Mouse (Mus musculus): ENCODE results near the gene Ddx23. TPM values are rescaled to one million over a fixed set of nuclear protein-coding genes. Genes with fewer than 3 reads are reported as not detected.

The Ddx23 gene
- polyA plus RNA-seq, 1 experiment = 55.6 TPM

GRCm38 (mm10) chr15:98604041-98604575 is 58.6 kb downstream of the Ddx23 start:
- TF ChIP-seq POLR2A (IDR thresholded peaks at IDR 0.05; ENCODE audit: borderline replicate concordance, extremely low read depth, insufficient read depth, insufficient read length, poor library complexity, severe bottlenecking) (no peak), CTCF (IDR thresholded peaks at IDR 0.05; ENCODE audit: borderline replicate concordance, extremely low read depth, insufficient read depth, insufficient read length) (no peak)
- no peak for DNase-seq (ENCODE audit: low read depth)

- TF ChIP-seq POLR2A (IDR thresholded peaks at IDR 0.05; ENCODE audit: borderline replicate concordance, extremely low read depth, insufficient read depth, insufficient read length, poor library complexity, severe bottlenecking) = no peak
- no peak for TF ChIP-seq CTCF (IDR thresholded peaks at IDR 0.05; ENCODE audit: borderline replicate concordance, extremely low read depth, insufficient read depth, insufficient read length)
- no peak for DNase-seq (ENCODE audit: low read depth)
Measured at GRCm38 (mm10) chr15:98602921-98603458, 59.7 kb downstream of the Ddx23 start.

- no peak for TF ChIP-seq POLR2A (IDR thresholded peaks at IDR 0.05; ENCODE audit: borderline replicate concordance, extremely low read depth, insufficient read depth, insufficient read length, poor library complexity, severe bottlenecking)
- no peak for TF ChIP-seq CTCF (IDR thresholded peaks at IDR 0.05; ENCODE audit: borderline replicate concordance, extremely low read depth, insufficient read depth, insufficient read length)
- DNase-seq (ENCODE audit: low read depth) = no peak
Measured at GRCm38 (mm10) chr15:98602191-98602881, 60.4 kb downstream of the Ddx23 start.

- DNase-seq (ENCODE audit: low read depth) = no peak
- TF ChIP-seq CTCF (IDR thresholded peaks at IDR 0.05; ENCODE audit: borderline replicate concordance, extremely low read depth, insufficient read depth, insufficient read length) = no peak
- TF ChIP-seq POLR2A (IDR thresholded peaks at IDR 0.05; ENCODE audit: borderline replicate concordance, extremely low read depth, insufficient read depth, insufficient read length, poor library complexity, severe bottlenecking) = no peak
Measured at GRCm38 (mm10) chr15:98601832-98602190, 60.9 kb downstream of the Ddx23 start.

- TF ChIP-seq CTCF (IDR thresholded peaks at IDR 0.05; ENCODE audit: borderline replicate concordance, extremely low read depth, insufficient read depth, insufficient read length) (no peak), POLR2A (IDR thresholded peaks at IDR 0.05; ENCODE audit: borderline replicate concordance, extremely low read depth, insufficient read depth, insufficient read length, poor library complexity, severe bottlenecking) (no peak)
- no peak for DNase-seq (ENCODE audit: low read depth)
Measured at GRCm38 (mm10) chr15:98600036-98600709, 62.5 kb downstream of the Ddx23 start.

GRCm38 (mm10) chr15:98596609-98597008 is 66.1 kb downstream of the Ddx23 start:
- no peak for DNase-seq (ENCODE audit: low read depth)
- TF ChIP-seq POLR2A (IDR thresholded peaks at IDR 0.05; ENCODE audit: borderline replicate concordance, extremely low read depth, insufficient read depth, insufficient read length, poor library complexity, severe bottlenecking) (no peak), CTCF (IDR thresholded peaks at IDR 0.05; ENCODE audit: borderline replicate concordance, extremely low read depth, insufficient read depth, insufficient read length) (no peak)

Other genes with a start within 250 kb of the Ddx23 start
- gene Olfr282, start 231.7 kb downstream of the Ddx23 start, polyA plus RNA-seq (2012; rRNA removed) = not detected in 2 replicates
- gene Olfr281, start 210.3 kb downstream of the Ddx23 start, polyA plus RNA-seq (2012; rRNA removed) = not detected in 2 replicates
- not detected in 2 replicates for gene OR5BS1P, start 193.0 kb downstream of the Ddx23 start, polyA plus RNA-seq (2012; rRNA removed)
- not detected in 2 replicates for gene Lalba, start 180.2 kb downstream of the Ddx23 start, polyA plus RNA-seq (2012; rRNA removed)
- not detected in 2 replicates for gene Olfr279, start 170.5 kb downstream of the Ddx23 start, polyA plus RNA-seq (2012; rRNA removed)
- 106 and 115 TPM in 2 replicates for gene Kansl2, start 128.6 kb downstream of the Ddx23 start, polyA plus RNA-seq (2012; rRNA removed)
- gene Ccnt1, start 92.0 kb downstream of the Ddx23 start, polyA plus RNA-seq (2012; rRNA removed) = 25.5 and 29.5 TPM in 2 replicates
- gene 4930415O20Rik, start 91.9 kb downstream of the Ddx23 start, polyA plus RNA-seq (2012; rRNA removed) = not detected in 2 replicates
- 38.3 and 50.2 TPM in 2 replicates for gene Adcy6, start 52.8 kb downstream of the Ddx23 start, polyA plus RNA-seq (2012; rRNA removed)
- gene Cacnb3, start 32.1 kb downstream of the Ddx23 start, polyA plus RNA-seq (2012; rRNA removed) = 287 and 323 TPM in 2 replicates
- 13.7 and 14.0 TPM in 2 replicates for gene Rnd1, start 14.6 kb upstream of the Ddx23 start, polyA plus RNA-seq (2012; rRNA removed)
- 1.7 and 3.2 TPM in 2 replicates for gene Ccdc65, start 45.3 kb upstream of the Ddx23 start, polyA plus RNA-seq (2012; rRNA removed)
- gene Fkbp11, start 65.3 kb upstream of the Ddx23 start, polyA plus RNA-seq (2012; rRNA removed) = 4.7 and 5.9 TPM in 2 replicates
- 119 and 156 TPM in 2 replicates for gene Arf3, start 100.3 kb upstream of the Ddx23 start, polyA plus RNA-seq (2012; rRNA removed)
- 0.95 and 2.4 TPM in 2 replicates for gene Wnt10b, start 115.3 kb upstream of the Ddx23 start, polyA plus RNA-seq (2012; rRNA removed)
- gene Wnt1, start 127.0 kb upstream of the Ddx23 start, polyA plus RNA-seq (2012; rRNA removed) = 1.2 and 2.9 TPM in 2 replicates
- 1.8 and 2.2 TPM in 2 replicates for gene Ddn, start 146.6 kb upstream of the Ddx23 start, polyA plus RNA-seq (2012; rRNA removed)
- gene Prkag1, start 168.6 kb upstream of the Ddx23 start, polyA plus RNA-seq (2012; rRNA removed) = 71.8 and 85.7 TPM in 2 replicates
- 18.4 and 37.5 TPM in 2 replicates for gene Kmt2d, start 208.3 kb upstream of the Ddx23 start, polyA plus RNA-seq (2012; rRNA removed)
- 24.6 and 40.8 TPM in 2 replicates for gene Rhebl1, start 231.6 kb upstream of the Ddx23 start, polyA plus RNA-seq (2012; rRNA removed)
- 0.37 and 0.88 TPM in 2 replicates for gene Dhh, start 235.6 kb upstream of the Ddx23 start, polyA plus RNA-seq (2012; rRNA removed)